Mouse (Mus musculus): Measurements from ENCODE around the gene Cd180. TPM values are rescaled to one million over a fixed set of nuclear protein-coding genes. Genes with fewer than 3 reads are reported as not detected.

Gene Cd180
- polyA plus RNA-seq (2014; fragmentation: Nextera tagmentation; extraction: Ambion mirVana): 0.59 and 0.81 TPM in 2 replicates

DNA sequence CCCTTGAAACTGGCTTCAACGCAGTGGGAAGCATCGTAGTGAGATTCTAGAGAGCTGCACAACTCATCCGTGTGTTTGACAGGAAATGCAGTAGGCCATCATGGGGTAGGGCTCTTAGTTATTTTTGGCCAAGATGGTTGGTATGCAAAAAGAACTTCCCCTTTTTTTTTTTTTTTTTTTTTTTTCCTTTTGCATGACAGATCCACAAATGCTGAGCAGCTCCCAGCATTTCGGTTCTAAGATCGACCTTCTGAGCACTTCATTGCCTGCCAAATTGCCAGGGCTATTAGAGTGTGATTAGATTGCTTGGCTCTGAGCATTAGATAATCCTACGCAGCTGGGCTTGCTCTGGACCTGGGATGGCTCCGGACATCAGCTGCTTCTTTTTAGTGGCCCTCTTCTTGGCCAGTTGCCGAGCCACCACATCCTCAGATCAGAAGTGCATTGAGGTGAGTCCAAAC is at the start of gene Cd180:
Gene Cd180 (plus strand): TSS at position 218 of the 461 bp plus-strand sequence.
- Histone ChIP-seq H3K4me2 (replicated peaks; ENCODE audit: low read depth, low read length) (no peak within 1 kb of the TSS), H3K4me3 (ENCODE audit: low read depth, low read length) (no peak within 1 kb of the TSS), H3K9me3 (ENCODE audit: control insufficient read depth, low read depth, low read length) (no peaks in the 10 kb centered on the region), H3K9ac (replicated peaks; ENCODE audit: low read depth, low read length) (no peak within 1 kb of the TSS), H3K4me1 (ENCODE audit: control insufficient read depth, insufficient read depth, low read length) (0 out of 2 replicates have a peak, but pooled peaks cover 4% of the 10 kb centered on the region), H3K36me3 (ENCODE audit: control insufficient read depth, insufficient read depth, low read length) (no peaks in the 10 kb centered on the region), H3K27ac (ENCODE audit: low read length) (peak within 1 kb of the TSS; percentile 15; the same call in 1 of the 2 replicates), H3K27me3 (ENCODE audit: control insufficient read depth, insufficient read depth, low read length) (no peaks in the 10 kb centered on the region)
- WGBS: 70% methylated on average over 8 of the region's 8 CpGs
- no peak for ATAC-seq (ENCODE audit: insufficient number of reproducible peaks, insufficient read depth, low FRiP score, low read depth)

- H3K9me3 ChIP-seq (ENCODE audit: control insufficient read depth, low read depth, low read length): no peaks in the 10 kb centered on the region
- no peaks in the 10 kb centered on the region for H3K36me3 ChIP-seq (ENCODE audit: control insufficient read depth, insufficient read depth, low read length)
- no peak overlapping the region for H3K9ac ChIP-seq (replicated peaks; ENCODE audit: low read depth, low read length)
- no peak overlapping the region for H3K4me3 ChIP-seq (ENCODE audit: low read depth, low read length)
- H3K4me2 ChIP-seq (replicated peaks; ENCODE audit: low read depth, low read length): no peak overlapping the region
- no peak for ATAC-seq (ENCODE audit: insufficient number of reproducible peaks, insufficient read depth, low FRiP score, low read depth)
- H3K4me1 ChIP-seq (ENCODE audit: control insufficient read depth, insufficient read depth, low read length): 0 out of 2 replicates have a peak, but pooled peaks cover 3% of the 10 kb centered on the region
- WGBS: 29% methylated on average over 8 of the region's 8 CpGs
- H3K27ac ChIP-seq (ENCODE audit: low read length): no peak overlapping the region
- no peaks in the 10 kb centered on the region for H3K27me3 ChIP-seq (ENCODE audit: control insufficient read depth, insufficient read depth, low read length)
Observed at GRCm38 (mm10) chr13:102644344-102644743, 49.0 kb upstream of the Cd180 start.

DNA sequence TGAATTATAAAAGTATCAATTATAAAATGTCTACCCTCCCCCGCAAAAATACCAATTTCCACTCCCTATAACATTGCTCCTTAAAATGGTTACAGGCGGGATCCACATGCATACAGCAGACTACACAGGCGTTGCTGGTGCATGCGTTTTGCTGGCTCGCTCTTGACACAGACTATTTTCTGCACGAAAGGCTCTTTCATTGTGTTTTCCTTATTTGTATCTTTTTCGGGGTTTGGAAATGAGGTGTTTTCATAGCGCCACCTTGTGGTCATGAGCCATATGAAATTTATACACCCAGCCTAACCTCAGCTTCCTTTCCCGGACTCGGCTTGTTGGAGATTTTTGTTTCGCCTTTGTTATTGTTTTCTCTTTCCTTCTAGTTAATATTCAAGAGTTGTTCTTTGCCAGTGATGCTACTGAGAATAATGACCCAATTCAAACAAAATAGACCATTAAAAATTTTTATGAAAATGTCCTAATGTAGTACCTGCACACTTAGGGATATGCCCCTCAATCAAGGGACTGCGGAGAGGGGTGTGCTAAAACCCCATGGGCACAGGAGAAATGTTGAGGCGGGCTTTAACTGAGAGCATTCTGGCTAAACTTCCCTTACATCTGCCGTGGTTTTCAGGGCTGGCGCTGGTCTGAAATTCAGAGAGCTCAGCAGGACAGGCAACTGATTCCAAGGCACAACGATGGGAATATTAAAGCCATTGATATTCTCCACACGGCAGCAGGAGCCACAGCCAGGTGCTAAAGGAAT is 48.4 kb upstream of the Cd180 start:
- no peak overlapping the region for H3K27ac ChIP-seq (ENCODE audit: low read length)
- ATAC-seq (ENCODE audit: insufficient number of reproducible peaks, insufficient read depth, low FRiP score, low read depth): peak; percentile 76
- H3K9me3 ChIP-seq (ENCODE audit: control insufficient read depth, low read depth, low read length): no peaks in the 10 kb centered on the region
- H3K4me2 ChIP-seq (replicated peaks; ENCODE audit: low read depth, low read length): no peak overlapping the region
- 0 out of 2 replicates have a peak, but pooled peaks cover 3% of the 10 kb centered on the region for H3K4me1 ChIP-seq (ENCODE audit: control insufficient read depth, insufficient read depth, low read length)
- WGBS: 24% methylated on average over 17 of the region's 17 CpGs
- H3K27me3 ChIP-seq (ENCODE audit: control insufficient read depth, insufficient read depth, low read length): no peaks in the 10 kb centered on the region
- no peak overlapping the region for H3K4me3 ChIP-seq (ENCODE audit: low read depth, low read length)
- H3K36me3 ChIP-seq (ENCODE audit: control insufficient read depth, insufficient read depth, low read length): no peaks in the 10 kb centered on the region
- H3K9ac ChIP-seq (replicated peaks; ENCODE audit: low read depth, low read length): no peak overlapping the region

DNA sequence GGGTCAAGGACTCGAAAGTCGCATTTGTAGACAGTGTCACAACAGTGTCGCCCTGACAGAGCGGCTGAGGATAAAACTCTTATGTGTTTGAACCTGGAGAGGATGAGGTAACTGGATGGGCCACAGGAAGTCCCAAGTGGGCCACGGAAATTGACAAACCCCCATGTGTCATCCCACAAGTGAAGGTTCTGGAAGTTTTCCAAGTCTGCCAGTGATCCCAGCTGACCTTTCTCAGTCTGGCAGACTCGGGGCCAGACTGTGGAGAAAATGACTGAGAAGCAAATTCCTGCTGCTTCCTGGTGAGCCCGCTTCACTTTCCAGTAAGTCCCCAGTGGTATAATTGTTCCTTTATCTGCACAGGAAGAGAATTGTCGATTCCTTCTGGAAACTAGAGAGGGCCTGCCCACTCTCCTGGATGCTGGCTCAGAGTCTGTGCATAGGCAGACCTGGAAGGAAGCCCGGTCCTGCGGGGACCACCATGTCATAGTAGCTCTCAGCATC is 47.0 kb upstream of the Cd180 start:
- no peak for ATAC-seq (ENCODE audit: insufficient number of reproducible peaks, insufficient read depth, low FRiP score, low read depth)
- Histone ChIP-seq H3K27ac (ENCODE audit: low read length) (no peak overlapping the region), H3K4me1 (ENCODE audit: control insufficient read depth, insufficient read depth, low read length) (0 out of 2 replicates have a peak, but pooled peaks cover 3% of the 10 kb centered on the region), H3K27me3 (ENCODE audit: control insufficient read depth, insufficient read depth, low read length) (no peaks in the 10 kb centered on the region), H3K4me2 (replicated peaks; ENCODE audit: low read depth, low read length) (no peak overlapping the region), H3K36me3 (ENCODE audit: control insufficient read depth, insufficient read depth, low read length) (no peaks in the 10 kb centered on the region), H3K9me3 (ENCODE audit: control insufficient read depth, low read depth, low read length) (no peaks in the 10 kb centered on the region), H3K4me3 (ENCODE audit: low read depth, low read length) (no peak overlapping the region), H3K9ac (replicated peaks; ENCODE audit: low read depth, low read length) (no peak overlapping the region)
- WGBS: 57% methylated on average over 10 of the region's 10 CpGs

DNA sequence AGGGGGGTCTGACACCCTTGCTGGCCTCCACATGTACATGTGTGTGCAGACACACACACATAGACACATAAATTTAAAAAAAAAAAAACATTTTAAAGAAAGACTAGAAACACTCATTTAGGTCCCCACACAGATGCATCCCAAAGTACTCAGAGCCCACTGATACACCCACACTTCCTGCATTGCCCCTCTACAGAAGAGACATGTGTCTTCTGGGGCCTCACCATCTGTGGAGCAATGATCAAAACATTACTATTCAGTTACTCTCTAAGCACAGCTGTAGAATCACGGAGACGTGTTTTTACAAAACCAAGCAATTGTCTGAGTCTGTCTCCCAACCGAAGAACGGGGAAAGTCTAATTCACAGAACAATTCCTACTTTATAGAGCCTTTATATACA is 45.8 kb upstream of the Cd180 start:
- Histone ChIP-seq H3K9ac (replicated peaks; ENCODE audit: low read depth, low read length) (no peak overlapping the region), H3K4me3 (ENCODE audit: low read depth, low read length) (no peak overlapping the region), H3K27ac (ENCODE audit: low read length) (no peak overlapping the region), H3K4me2 (replicated peaks; ENCODE audit: low read depth, low read length) (no peak overlapping the region), H3K36me3 (ENCODE audit: control insufficient read depth, insufficient read depth, low read length) (no peaks in the 10 kb centered on the region), H3K27me3 (ENCODE audit: control insufficient read depth, insufficient read depth, low read length) (no peaks in the 10 kb centered on the region), H3K4me1 (ENCODE audit: control insufficient read depth, insufficient read depth, low read length) (0 out of 2 replicates have a peak, but pooled peaks cover 3% of the 10 kb centered on the region), H3K9me3 (ENCODE audit: control insufficient read depth, low read depth, low read length) (no peaks in the 10 kb centered on the region)
- no peak for ATAC-seq (ENCODE audit: insufficient number of reproducible peaks, insufficient read depth, low FRiP score, low read depth)
- WGBS: 75% methylated on average over 4 of the region's 4 CpGs

GRCm38 (mm10) chr13:102652303-102652889 is 41.0 kb upstream of the Cd180 start:
- H3K36me3 ChIP-seq (ENCODE audit: control insufficient read depth, insufficient read depth, low read length): no peaks in the 10 kb centered on the region
- 64% methylated on average over 6 of the region's 6 CpGs for WGBS
- H3K4me1 ChIP-seq (ENCODE audit: control insufficient read depth, insufficient read depth, low read length): no peaks in the 10 kb centered on the region
- H3K9ac ChIP-seq (replicated peaks; ENCODE audit: low read depth, low read length): no peak overlapping the region
- H3K27ac ChIP-seq (ENCODE audit: low read length): peak overlapping the region; percentile 41; the same call in 1 of the 2 replicates
- no peak overlapping the region for H3K4me2 ChIP-seq (replicated peaks; ENCODE audit: low read depth, low read length)
- no peaks in the 10 kb centered on the region for H3K9me3 ChIP-seq (ENCODE audit: control insufficient read depth, low read depth, low read length)
- peak; percentile 63; the same call in 1 of the 2 replicates for ATAC-seq (ENCODE audit: insufficient number of reproducible peaks, insufficient read depth, low FRiP score, low read depth)
- no peaks in the 10 kb centered on the region for H3K27me3 ChIP-seq (ENCODE audit: control insufficient read depth, insufficient read depth, low read length)
- no peak overlapping the region for H3K4me3 ChIP-seq (ENCODE audit: low read depth, low read length)

GRCm38 (mm10) chr13:102655071-102655570 is 38.2 kb upstream of the Cd180 start:
- WGBS: 78% methylated on average over 2 of the region's 2 CpGs
- no peak overlapping the region for H3K27ac ChIP-seq (ENCODE audit: low read length)
- H3K9ac ChIP-seq (replicated peaks; ENCODE audit: low read depth, low read length): no peak overlapping the region
- H3K27me3 ChIP-seq (ENCODE audit: control insufficient read depth, insufficient read depth, low read length): no peaks in the 10 kb centered on the region
- no peak overlapping the region for H3K4me3 ChIP-seq (ENCODE audit: low read depth, low read length)
- no peak for ATAC-seq (ENCODE audit: insufficient number of reproducible peaks, insufficient read depth, low FRiP score, low read depth)
- no peaks in the 10 kb centered on the region for H3K4me1 ChIP-seq (ENCODE audit: control insufficient read depth, insufficient read depth, low read length)
- H3K4me2 ChIP-seq (replicated peaks; ENCODE audit: low read depth, low read length): no peak overlapping the region
- no peaks in the 10 kb centered on the region for H3K9me3 ChIP-seq (ENCODE audit: control insufficient read depth, low read depth, low read length)
- no peaks in the 10 kb centered on the region for H3K36me3 ChIP-seq (ENCODE audit: control insufficient read depth, insufficient read depth, low read length)

DNA sequence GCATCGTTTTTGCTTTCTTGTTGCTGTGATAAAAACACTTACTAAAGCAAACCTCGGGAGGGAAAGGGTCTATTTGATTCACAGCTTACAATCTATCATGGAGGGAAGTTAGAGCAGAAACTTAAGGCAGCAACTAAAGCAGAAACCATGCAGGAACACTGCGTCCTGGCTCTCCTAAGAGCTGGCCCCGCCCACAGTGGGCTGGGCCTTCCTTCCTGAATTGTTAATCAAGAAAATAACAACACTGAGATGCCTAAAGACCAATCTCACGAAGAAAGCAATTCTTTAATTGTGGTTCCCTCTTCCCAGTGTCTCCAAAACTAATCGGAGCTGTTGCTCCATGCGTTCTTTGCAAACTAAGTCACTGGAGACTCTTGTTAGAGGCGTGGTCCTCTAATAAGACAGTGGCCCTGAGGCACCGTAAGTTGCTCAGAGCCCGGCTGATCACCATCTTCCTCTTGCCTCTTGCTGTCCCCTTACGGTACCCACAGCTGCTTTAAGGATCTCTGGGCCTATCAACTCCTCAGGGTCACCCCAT is 37.1 kb upstream of the Cd180 start:
- no peaks in the 10 kb centered on the region for H3K9me3 ChIP-seq (ENCODE audit: control insufficient read depth, low read depth, low read length)
- no peak for ATAC-seq (ENCODE audit: insufficient number of reproducible peaks, insufficient read depth, low FRiP score, low read depth)
- no peaks in the 10 kb centered on the region for H3K4me1 ChIP-seq (ENCODE audit: control insufficient read depth, insufficient read depth, low read length)
- 71% methylated on average over 11 of the region's 11 CpGs for WGBS
- H3K4me2 ChIP-seq (replicated peaks; ENCODE audit: low read depth, low read length): no peak overlapping the region
- no peaks in the 10 kb centered on the region for H3K27me3 ChIP-seq (ENCODE audit: control insufficient read depth, insufficient read depth, low read length)
- H3K27ac ChIP-seq (ENCODE audit: low read length): no peak overlapping the region
- no peaks in the 10 kb centered on the region for H3K36me3 ChIP-seq (ENCODE audit: control insufficient read depth, insufficient read depth, low read length)
- no peak overlapping the region for H3K4me3 ChIP-seq (ENCODE audit: low read depth, low read length)
- H3K9ac ChIP-seq (replicated peaks; ENCODE audit: low read depth, low read length): no peak overlapping the region
